Mouse (Mus musculus) small intestine, adult 2 months (tissue): ENCODE measurements at regions not wholly inside any gene's neighbourhood (a gene's known extent, or its start where the extent isn't known, plus 50 kb on each side); places are given as distances from the start of the nearest gene placed in this dataset.

Experiments
- CTCF ChIP-seq: fragments of 200-500 bp; IDR thresholded peaks from 2 replicates; pipeline ENCODE4 v1.5.1; 2012; ENCODE audit warnings: low read depth, mild to moderate bottlenecking, control low read depth, inconsistent platforms, low read length, moderate library complexity, mixed read lengths; ENCODE audit not compliant: insufficient replicate concordance, insufficient read length; ENCODE audit errors: extremely low read depth
- POLR2A ChIP-seq: fragments of 200-500 bp; IDR thresholded peaks from 2 replicates; pipeline ENCODE4 v1.6.1; 2012; ENCODE audit warnings: low read depth, mild to moderate bottlenecking, control low read depth, inconsistent platforms, low read length, moderate library complexity

DNA sequence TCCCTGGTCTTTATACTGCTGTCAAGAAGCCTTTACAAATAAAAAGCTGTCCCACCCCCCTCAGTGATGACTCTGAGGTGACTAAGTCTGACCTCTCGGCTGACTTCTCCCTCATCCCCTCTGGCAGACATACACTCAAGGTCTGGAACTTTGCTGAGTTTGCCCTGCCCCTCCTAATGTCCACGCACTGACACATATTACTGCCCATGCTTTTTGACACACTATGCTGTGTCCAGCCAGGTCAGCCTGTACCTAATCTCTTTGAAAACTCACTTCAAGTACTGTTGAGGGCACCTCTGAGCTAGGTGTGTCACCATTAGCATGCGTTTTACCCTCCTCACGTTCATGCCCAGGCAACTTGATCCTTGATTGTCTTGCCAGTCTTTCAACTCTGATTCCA lies 164.9 kb upstream of the Frmd6 start:
- TF ChIP-seq CTCF: no peak
- TF ChIP-seq POLR2A: no peak
